Mouse (Mus musculus) liver, embryonic 14.5 days (tissue): ENCODE results near the gene Acvr1b. TPM values are rescaled to one million over a fixed set of nuclear protein-coding genes. Genes with fewer than 3 reads are reported as not detected.

Experiments used
- ATAC-seq: fragments of 200-750 bp; cut with Nextera tagmentation; 2 replicates; pipeline ENCODE4 v1.8.0; 2017; ENCODE audit warnings: moderate number of reproducible peaks, mild to moderate bottlenecking, moderate library complexity; ENCODE audit not compliant: insufficient read depth
- DNase-seq, 3 experiments: peaks; one replicate each; pipeline ENCODE4 v3.0.0-alpha.2; 2012 to 2013; ENCODE audit warnings: low read depth in 3 of 3, low spot score in 3 of 3
- H3K27ac ChIP-seq: fragments of 300-500 bp; sonication (generic); 2 replicates; pipeline ENCODE4 v1.5.1; 2014; ENCODE audit warnings: moderate library complexity, mild to moderate bottlenecking, control low read depth, inconsistent platforms
- H3K27me3 ChIP-seq: fragments of 300-500 bp; sonication (generic); 2 replicates; pipeline ENCODE4 v1.6.1; 2014; ENCODE audit warnings: mild to moderate bottlenecking, low read length, moderate library complexity; ENCODE audit not compliant: control insufficient read depth, insufficient read depth
- H3K36me3 ChIP-seq: fragments of 300-500 bp; sonication (generic); replicated peaks from 2 replicates; pipeline ENCODE4 v1.6.1; 2014; ENCODE audit warnings: low read depth; ENCODE audit not compliant: control insufficient read depth, insufficient read depth
- H3K4me1 ChIP-seq, 2 experiments: fragments of 200-500 bp in 1 of 2; fragments of 300-500 bp in 1 of 2; sonication (generic) in 1 of 2; replicated peaks; 2 replicates each; pipeline ENCODE4 v1.6.1; 2012 to 2014; ENCODE audit warnings: antibody characterized with exemption in 1 of 2, inconsistent platforms in 1 of 2, low read length in 1 of 2; ENCODE audit not compliant: control insufficient read depth in 2 of 2, insufficient read depth in 2 of 2
- H3K4me2 ChIP-seq: fragments of 300-500 bp; sonication (generic); 2 replicates; pipeline ENCODE4 v1.6.1; 2014; ENCODE audit warnings: low read depth, mild to moderate bottlenecking, control low read depth, moderate library complexity
- H3K4me3 ChIP-seq, 2 experiments: fragments of 200-500 bp in 1 of 2; fragments of 300-500 bp in 1 of 2; sonication (generic) in 1 of 2; 2 replicates each; pipeline ENCODE4 v1.5.1; 2012 to 2014; ENCODE audit warnings: low read depth in 2 of 2, low read length in 2 of 2, mild to moderate bottlenecking in 2 of 2, control low read depth in 1 of 2, inconsistent platforms in 1 of 2, moderate library complexity in 1 of 2; ENCODE audit not compliant: insufficient read depth in 1 of 2
- H3K9ac ChIP-seq: fragments of 300-500 bp; sonication (generic); replicated peaks from 2 replicates; pipeline ENCODE4 v1.6.1; 2014; ENCODE audit warnings: mild to moderate bottlenecking, control low read depth, moderate library complexity
- H3K9me3 ChIP-seq: fragments of 300-500 bp; sonication (generic); 2 replicates; pipeline ENCODE4 v1.6.1; 2016; ENCODE audit warnings: low read length, mixed read lengths; ENCODE audit not compliant: control insufficient read depth
- CTCF ChIP-seq: IDR thresholded peaks from 2 replicates; pipeline ENCODE4 v1.5.1; 2016; ENCODE audit warnings: antibody characterized with exemption, low read depth, control low read depth
- EP300 ChIP-seq: IDR thresholded peaks from 2 replicates; pipeline ENCODE4 v1.6.1; 2016; ENCODE audit warnings: antibody characterized with exemption, low read depth
- WGBS: fragments of 180-500 bp; shearing (Covaris S2); extraction: QIAGEN DNeasy Blood & Tissue Kit; methylation state at CpG from one replicate; pipeline ENCODE4 v1.1.7; 2014; ENCODE audit not compliant: insufficient replicate concordance; 5-methylcytosine and 5-hydroxymethylcytosine counted together
- polyA plus RNA-seq, 2 experiments: library from polyadenylated mRNA; depleted of rRNA in 1 of 2; stranded (reverse) in 1 of 2; unstranded in 1 of 2; fragments of >200 nt; fragmentation: Nextera tagmentation in 1 of 2; extraction: Ambion mirVana in 1 of 2; gene quantifications; 2 replicates each; pipeline versions ENCODE4 v1.2.1 to v1.2.3; 2012 to 2014

Acvr1b gene
- polyA plus RNA-seq, 2 experiments, result 1.3 to 3.2 TPM

DNA sequence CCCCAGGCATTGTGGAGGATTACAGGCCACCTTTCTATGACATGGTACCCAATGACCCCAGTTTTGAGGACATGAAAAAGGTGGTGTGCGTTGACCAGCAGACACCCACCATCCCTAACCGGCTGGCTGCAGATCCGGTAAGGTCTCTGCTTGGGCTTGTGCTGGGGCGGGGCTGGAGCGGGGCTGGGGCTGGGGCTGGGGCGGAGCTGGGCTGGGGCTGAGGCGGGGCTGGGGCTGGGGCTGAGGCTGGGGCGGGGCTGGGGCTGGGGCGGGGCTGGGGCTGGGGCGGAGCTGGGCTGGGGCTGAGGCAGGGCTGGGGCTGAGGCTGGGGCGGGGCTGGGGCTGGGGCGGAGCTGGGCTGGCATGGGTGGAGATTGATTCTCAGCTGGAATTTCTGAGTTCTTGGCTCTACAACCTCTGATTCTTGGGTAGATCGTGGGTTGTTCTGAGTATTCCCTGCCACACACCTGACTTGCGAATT, 32.8 kb upstream of the Acvr1b start:
- Histone ChIP-seq H3K27me3 (no peaks in the 10 kb centered on the region), H3K9ac (no peak overlapping the region), H3K27ac (no peak overlapping the region), H3K4me2 (no peak overlapping the region), H3K4me3 (no peak overlapping the region), H3K36me3 (no peaks in the 10 kb centered on the region), H3K9me3 (no peaks in the 10 kb centered on the region), H3K4me1 (peaks cover 5 to 22% of the 10 kb centered on the region in 2 experiments)
- ATAC-seq, result peak; percentile 76
- 2% methylated on average over 14 of the region's 14 CpGs for WGBS
- no peak for TF ChIP-seq EP300
- TF ChIP-seq CTCF, result no peak
- no peak for DNase-seq

GRCm38 (mm10) chr15:101142672-101143071, 31.2 kb upstream of the Acvr1b start:
- H3K4me2 ChIP-seq, result no peak overlapping the region
- no peak overlapping the region for H3K4me3 ChIP-seq
- H3K36me3 ChIP-seq, result no peaks in the 10 kb centered on the region
- no peaks in the 10 kb centered on the region for H3K9me3 ChIP-seq
- 58% methylated on average over 8 of the region's 8 CpGs for WGBS
- peaks cover 8 to 35% of the 10 kb centered on the region in 2 experiments for H3K4me1 ChIP-seq
- no peak for DNase-seq
- no peak for ATAC-seq
- TF ChIP-seq EP300, result no peak
- TF ChIP-seq CTCF, result no peak
- no peaks in the 10 kb centered on the region; the same call in 1 of the 2 replicates for H3K27me3 ChIP-seq
- no peak overlapping the region for H3K9ac ChIP-seq
- H3K27ac ChIP-seq, result no peak overlapping the region

DNA sequence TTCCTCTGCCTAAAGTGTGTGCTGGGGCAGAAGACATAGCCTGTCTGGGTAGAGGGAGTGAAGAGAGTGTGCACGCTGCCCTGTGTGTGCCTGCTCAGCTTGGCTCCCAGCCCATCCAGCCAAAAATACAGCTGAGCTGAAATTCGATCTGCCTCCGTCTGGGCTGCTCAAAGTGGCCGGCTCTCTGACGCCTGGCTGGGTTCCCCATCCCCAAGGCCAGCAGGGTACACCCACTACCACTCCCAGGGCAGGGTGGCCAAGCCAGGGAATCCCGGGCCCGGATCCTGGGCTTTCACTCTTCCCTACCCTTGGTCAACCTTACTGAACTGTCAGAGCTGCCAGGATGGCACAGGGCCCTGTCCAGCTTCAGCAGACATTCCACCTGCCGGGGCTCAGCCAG, 30.4 kb upstream of the Acvr1b start:
- H3K27ac ChIP-seq, result no peak overlapping the region

GRCm38 (mm10) chr15:101144176-101144575, 29.7 kb upstream of the Acvr1b start:
- Histone ChIP-seq H3K9me3 (no peaks in the 10 kb centered on the region), H3K9ac (no peak overlapping the region), H3K27me3 (no peaks in the 10 kb centered on the region; the same call in 1 of the 2 replicates), H3K4me3 (no peak overlapping the region), H3K4me1 (peaks cover 12 to 35% of the 10 kb centered on the region in 2 experiments), H3K4me2 (peak overlapping the region; percentile 30; the same call in 1 of the 2 replicates), H3K36me3 (no peaks in the 10 kb centered on the region), H3K27ac (no peak overlapping the region)
- TF ChIP-seq EP300, result no peak
- no peak for TF ChIP-seq CTCF
- WGBS, result 79% methylated on average over 5 of the region's 5 CpGs
- no peak for DNase-seq
- ATAC-seq, result no peak

More for the DNA sequence above, 30.4 kb upstream of the Acvr1b start:
- TF ChIP-seq CTCF (no peak), EP300 (no peak)
- Histone ChIP-seq H3K4me1 (peaks cover 12 to 35% of the 10 kb centered on the region in 2 experiments), H3K27me3 (no peaks in the 10 kb centered on the region; the same call in 1 of the 2 replicates), H3K36me3 (no peaks in the 10 kb centered on the region), H3K9me3 (no peaks in the 10 kb centered on the region), H3K4me2 (no peak overlapping the region), H3K4me3 (no peak overlapping the region), H3K9ac (no peak overlapping the region)
- ATAC-seq, result no peak
- WGBS, result 52% methylated on average over 8 of the region's 8 CpGs
- DNase-seq, result no peak

DNA sequence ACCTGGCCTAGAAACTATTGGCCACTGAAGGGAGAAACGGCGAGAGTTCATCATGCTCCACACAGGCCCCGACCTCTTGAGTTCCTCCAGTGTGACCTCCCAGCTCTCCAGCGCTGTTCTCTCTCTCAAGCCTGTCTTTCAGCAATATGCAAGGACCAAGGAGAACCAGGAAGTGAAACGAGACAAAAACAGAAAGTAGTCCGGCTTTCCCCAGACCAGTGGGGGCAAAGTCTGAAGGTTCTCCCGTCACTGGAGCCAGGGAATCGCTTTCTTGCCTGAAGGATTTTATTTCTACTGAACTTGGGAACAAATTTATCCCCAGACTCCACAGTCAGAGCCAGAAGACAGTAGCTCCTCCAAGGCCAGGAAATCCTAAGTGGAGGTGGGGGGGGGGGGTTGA, 29.1 kb upstream of the Acvr1b start:
- TF ChIP-seq EP300, result no peak
- no peak for TF ChIP-seq CTCF
- WGBS, result 52% methylated on average over 8 of the region's 8 CpGs

More for the DNA sequence above, 29.1 kb upstream of the Acvr1b start:
- no peaks in the 10 kb centered on the region; the same call in 1 of the 2 replicates for H3K27me3 ChIP-seq
- H3K9me3 ChIP-seq, result no peaks in the 10 kb centered on the region
- H3K9ac ChIP-seq, result no peak overlapping the region; the same call in 1 of the 2 replicates
- H3K4me3 ChIP-seq, result no peak overlapping the region
- no peaks in the 10 kb centered on the region for H3K36me3 ChIP-seq
- H3K4me1 ChIP-seq, result peaks cover 12 to 33% of the 10 kb centered on the region in 2 experiments
- DNase-seq, result no peak
- H3K4me2 ChIP-seq, result peak overlapping the region; percentile 30
- no peak overlapping the region for H3K27ac ChIP-seq
- ATAC-seq, result no peak
